Mouse (Mus musculus) CH12F3 (cell line): ENCODE results near the gene Col8a2.

Experiments
- in situ Hi-C: fragments of 300-500 bp; cut with MboI; formaldehyde crosslinking; loops from 2 replicates; pipeline ENCODE4 v1.14.3; 2020; ENCODE audit warnings: low sequenced_read_pairs

Col8a2 gene

GRCm38 (mm10) chr4:126286492-126286891 is at the start of gene Col8a2:
TSS of gene Col8a2 (plus strand) at chr4:126286793.
- in situ Hi-C loops: no loop called here

GRCm38 (mm10) chr4:126237721-126238242 is 48.8 kb upstream of the Col8a2 start:
- in situ Hi-C loops: no loop called here

GRCm38 (mm10) chr4:126239862-126240475 is 46.6 kb upstream of the Col8a2 start:
- in situ Hi-C loops: no loop called here

- in situ Hi-C loops: no loop called here
Measured at GRCm38 (mm10) chr4:126241956-126242355, 44.6 kb upstream of the Col8a2 start.

GRCm38 (mm10) chr4:126242510-126242909 is 44.1 kb upstream of the Col8a2 start:
- in situ Hi-C loops: no loop called here

- in situ Hi-C loops: no loop called here
Measured at GRCm38 (mm10) chr4:126246202-126246889, 40.2 kb upstream of the Col8a2 start.

- in situ Hi-C loops: no loop called here
Measured at GRCm38 (mm10) chr4:126248261-126248868, 38.2 kb upstream of the Col8a2 start.

GRCm38 (mm10) chr4:126250659-126251058 is 35.9 kb upstream of the Col8a2 start:
- in situ Hi-C loops: no loop called here

- in situ Hi-C loops: no loop called here
Measured at GRCm38 (mm10) chr4:126251655-126252254, 34.8 kb upstream of the Col8a2 start.

GRCm38 (mm10) chr4:126252411-126253237 is 34.0 kb upstream of the Col8a2 start:
- in situ Hi-C loops: no loop called here

GRCm38 (mm10) chr4:126253637-126254272 is 32.8 kb upstream of the Col8a2 start:
- in situ Hi-C loops: no loop called here

GRCm38 (mm10) chr4:126254315-126255112 is 32.1 kb upstream of the Col8a2 start:
- in situ Hi-C loops: no loop called here

GRCm38 (mm10) chr4:126255113-126256001 is 31.2 kb upstream of the Col8a2 start:
- in situ Hi-C loops: no loop called here

GRCm38 (mm10) chr4:126256131-126256791 is 30.3 kb upstream of the Col8a2 start, which contains the start of gene Map7d1:
TSS of gene Map7d1 (minus strand) at chr4:126256343.
- in situ Hi-C loops: no loop called here

GRCm38 (mm10) chr4:126256967-126257881 is 29.4 kb upstream of the Col8a2 start:
- in situ Hi-C loops: no loop called here

- in situ Hi-C loops: no loop called here
Measured at GRCm38 (mm10) chr4:126259063-126259462, 27.5 kb upstream of the Col8a2 start.
